Mouse (Mus musculus) adrenal gland, adult 18-20 months (tissue): ENCODE measurements around the gene Stk10. TPM values are rescaled to one million over a fixed set of nuclear protein-coding genes. Genes with fewer than 3 reads are reported as not detected.

Source experiments
- DNase-seq, 2 experiments: peaks; one replicate each; pipeline ENCODE4 v3.0.0; 2021 to 2022; ENCODE audit warnings: low spot score in 2 of 2
- total RNA-seq, 2 experiments: library from RNA; stranded (reverse); gene quantifications; 1 replicate in 1 of 2; 2 replicates in 1 of 2; pipeline ENCODE4 v1.2.3; 2021

Gene Stk10
- total RNA-seq, 2 experiments from 2014 or later: 9.8 to 13.3 TPM

DNA sequence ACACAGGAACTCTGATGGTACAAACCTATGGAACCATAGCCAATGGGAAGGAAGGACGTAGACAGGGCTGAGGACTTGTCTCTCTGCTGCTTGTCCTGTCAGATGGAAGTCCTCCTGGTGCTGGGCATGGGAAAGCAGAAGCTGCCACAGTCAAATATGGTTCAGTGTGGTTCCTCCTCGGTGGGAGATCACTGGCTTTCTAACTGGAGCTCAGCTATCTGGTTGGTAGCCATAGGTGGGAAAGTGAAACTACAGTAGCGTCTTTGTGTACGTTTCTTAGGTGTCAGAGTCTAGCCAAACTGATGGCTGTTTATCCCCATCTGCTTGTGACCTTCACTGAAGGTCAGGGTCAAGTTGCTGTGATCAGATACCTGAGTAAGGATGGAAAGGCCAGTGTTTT, 138.4 kb downstream of the Stk10 start:
- DNase-seq: no peak

Other genes with a start within 250 kb of the Stk10 start
- gene Hba-a1, start 249.8 kb upstream of the Stk10 start, total RNA-seq: 1,000 to 10,000 TPM; 1,892 to 5,977 TPM
- not detected for gene Hbq1b, start 246.3 kb upstream of the Stk10 start, total RNA-seq
- gene Hba-a2, start 236.8 kb upstream of the Stk10 start, total RNA-seq: 1,000 to 10,000 TPM; 1,371 to 4,495 TPM
- not detected for gene Hbq1a, start 233.2 kb upstream of the Stk10 start, total RNA-seq
- gene Sh3pxd2b, start 185.5 kb upstream of the Stk10 start, total RNA-seq: 10 to 100 TPM in 1 of 2 experiments, 1 to 10 TPM in 1; 9.8 to 11.2 TPM
- gene Ubtd2, start 77.9 kb upstream of the Stk10 start, total RNA-seq: 10 to 100 TPM; 13.4 TPM
- 1 to 10 TPM; 1.0 to 1.6 TPM for gene Efcab9, start 1.2 kb upstream of the Stk10 start, total RNA-seq
- gene Fbxw11, start 109.4 kb downstream of the Stk10 start, total RNA-seq: 100 to 1,000 TPM in 1 of 2 experiments, 10 to 100 TPM in 1; 97.0 to 117 TPM